Mouse (Mus musculus) G1E (cell line): Measurements from ENCODE around the gene Mlh1.

Source experiments
- CTCF ChIP-seq: IDR thresholded peaks from 2 replicates; pipeline ENCODE4 v1.5.1; 2012; ENCODE audit warnings: low read depth, low read length, inconsistent platforms, mixed read lengths
- GATA1 ChIP-seq: IDR thresholded peaks from 2 replicates; pipeline ENCODE4 v1.6.1; 2012; ENCODE audit warnings: borderline replicate concordance, low read length, inconsistent platforms, mixed read lengths
- POLR2AphosphoS5 ChIP-seq: IDR thresholded peaks from 2 replicates; pipeline ENCODE4 v1.6.1; 2012; ENCODE audit warnings: low read depth, low read length, inconsistent platforms; ENCODE audit not compliant: insufficient replicate concordance
- TAL1 ChIP-seq: conservative IDR thresholded peaks from 2 replicates; pipeline ENCODE4 v1.6.1; 2012; ENCODE audit warnings: low read depth, low read length, inconsistent platforms, mixed read lengths

DNA sequence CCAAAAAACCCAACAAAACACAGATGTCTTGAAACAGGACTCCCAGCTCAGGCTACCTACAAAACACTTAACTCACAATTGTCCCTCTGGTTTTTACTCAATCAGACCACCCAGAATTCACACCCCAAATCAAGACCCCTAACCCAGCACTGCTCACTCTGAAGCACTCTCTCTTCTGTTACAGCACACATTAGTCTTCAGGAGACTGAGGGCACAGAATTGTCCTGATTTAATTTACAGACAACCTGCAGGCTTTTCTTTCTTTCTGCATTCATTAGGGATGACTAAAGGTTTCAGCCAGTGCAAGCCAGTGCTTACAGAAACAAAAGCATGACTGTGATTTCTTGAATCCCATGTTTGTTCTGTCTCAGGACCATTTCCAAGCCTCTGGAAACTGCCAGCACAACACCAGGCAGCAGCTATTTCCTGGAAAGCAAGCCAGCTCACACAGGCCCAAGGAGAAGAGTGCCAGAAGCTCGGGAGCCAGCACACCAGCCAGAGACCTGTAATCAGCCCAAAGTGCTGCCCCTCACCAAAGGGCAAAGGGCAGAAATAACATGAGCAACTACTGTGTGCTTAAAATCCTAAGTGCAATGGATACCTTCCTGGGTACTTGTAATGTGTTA is 11.1 kb downstream of the Mlh1 start:
- TF ChIP-seq CTCF (no peak), TAL1 (no peak), GATA1 (no peak), POLR2AphosphoS5 (no peak)
